Mouse (Mus musculus): ENCODE data around the gene Anpep.

- TF ChIP-seq CTCF (IDR thresholded peaks at IDR 0.05; ENCODE audit: extremely low read depth, insufficient read length, insufficient replicate concordance, low read depth, low read length) = no peak
- no peak for TF ChIP-seq POLR2A (IDR thresholded peaks at IDR 0.05; ENCODE audit: low read depth, low read length)
These were observed 58.8 kb downstream of the Anpep start for GRCm38 (mm10) chr7:79802037-79802436.
